Mouse (Mus musculus): ENCODE data around the gene Ucp2.

DNA sequence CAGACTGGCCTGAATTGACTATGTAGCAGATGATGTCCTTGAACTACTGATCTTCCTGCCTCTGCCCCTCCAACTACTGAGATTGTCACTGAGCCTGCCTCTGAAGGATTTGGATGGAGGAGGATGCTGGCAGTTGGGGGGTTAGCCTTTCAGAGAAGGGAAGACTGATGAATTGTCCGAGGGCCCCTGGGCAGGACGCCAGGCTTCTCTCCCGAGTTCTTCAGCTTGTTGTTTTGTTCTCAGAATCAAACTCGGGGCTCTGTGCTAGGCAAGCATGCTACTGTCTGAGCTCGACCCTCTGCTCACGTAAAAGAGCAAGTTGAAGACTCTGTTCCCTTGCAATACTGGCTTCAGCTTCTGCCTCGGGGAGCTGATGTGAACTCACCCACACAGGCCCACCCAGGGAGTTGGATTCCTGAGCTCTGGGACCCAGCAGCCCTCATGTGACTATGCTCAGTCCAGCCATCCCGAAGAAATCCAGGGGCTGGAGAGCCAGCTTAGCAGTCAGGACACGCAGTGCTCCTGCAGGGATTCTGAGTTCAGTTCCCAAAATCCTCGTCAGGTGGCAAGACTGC, 4.6 kb upstream of the Ucp2 start:
- TF ChIP-seq POLR2A (IDR thresholded peaks at IDR 0.05; ENCODE audit: borderline replicate concordance, low read depth, low read length), result no peak
- TF ChIP-seq CTCF (IDR thresholded peaks at IDR 0.05; ENCODE audit: low read depth, low read length), result no peak

Measured in bone marrow macrophage, adult 2 months (primary cell).